Mouse (Mus musculus): Measurements from ENCODE around the gene Pfdn5.

DNA sequence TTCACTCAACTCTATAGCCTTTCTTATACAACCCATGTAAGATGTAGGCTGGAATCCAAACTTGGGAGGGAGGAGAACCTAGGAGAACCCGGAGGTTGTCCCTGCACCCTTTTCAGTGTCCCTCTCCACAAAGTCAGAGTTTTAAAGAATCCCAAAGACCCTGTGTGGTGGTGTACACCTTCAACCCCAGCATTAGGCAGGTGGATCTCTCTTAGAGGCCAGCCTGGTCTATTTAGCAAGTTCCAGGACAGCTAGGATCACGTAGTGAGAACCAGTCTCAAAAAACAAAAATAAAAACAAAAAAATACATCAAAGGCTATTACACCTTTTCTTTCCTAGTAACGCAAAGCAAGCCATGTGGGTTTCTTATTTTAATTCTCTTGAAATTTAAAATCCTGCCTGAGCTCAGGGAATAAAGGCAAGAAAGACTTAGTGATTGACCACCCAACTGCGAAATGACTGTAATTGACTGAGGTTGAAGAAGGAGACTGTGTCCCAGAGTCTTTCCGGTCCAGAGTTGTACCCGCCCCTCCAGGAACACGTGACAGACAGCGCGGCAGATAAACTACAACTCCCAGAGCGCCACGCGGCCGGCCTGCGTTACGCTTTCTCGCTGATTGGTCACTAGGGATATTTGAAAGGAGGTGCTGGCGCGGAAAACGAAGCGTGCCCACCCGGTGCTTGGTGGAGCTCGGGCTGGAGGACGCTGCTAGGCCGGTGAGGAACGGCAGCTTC is 30.1 kb upstream of the Pfdn5 start, which contains the start of gene Espl1:
- TF ChIP-seq CTCF (IDR thresholded peaks at IDR 0.05 in 2 of 3, conservative IDR thresholded peaks at IDR 0.05 in 1 of 3; ENCODE audit: control insufficient read depth in 1 of 3, insufficient read depth in 1 of 3, low read depth in 2 of 3, low read length in 3 of 3, poor library complexity in 1 of 3, severe bottlenecking in 1 of 3) (no peak), POLR2A (IDR thresholded peaks at IDR 0.05; ENCODE audit: control insufficient read depth in 1 of 2, insufficient read depth in 1 of 2, low read depth in 1 of 2, low read length in 2 of 2, poor library complexity in 1 of 2) (peak in 1 of 2 experiments; percentile 99; a peak in 3 of 4 replicates), GATA1 (IDR thresholded peaks at IDR 0.05; ENCODE audit: low read depth, low read length) (peak; percentile 34; the same call in 1 of the 2 replicates)

Measured in MEL (cell line).